Mouse (Mus musculus) embryonic facial prominence, embryonic 15.5 days (tissue): ENCODE measurements around the gene Uso1. TPM values are rescaled to one million over a fixed set of nuclear protein-coding genes. Genes with fewer than 3 reads are reported as not detected.
A peak's percentile ranks its signal among the peaks of the same experiment; 100 is the strongest.
"Not testable (repeated sequence)": the region's sequence is repeated elsewhere in the genome, so short reads cannot be mapped to it uniquely, and the experiment has no call there.

Source experiments
- ATAC-seq: fragments of 200-750 bp; cut with Nextera tagmentation; 2 replicates; pipeline ENCODE4 v1.8.0; 2017; ENCODE audit warnings: low read depth, moderate TSS enrichment; ENCODE audit not compliant: insufficient number of reproducible peaks, low FRiP score, low TSS enrichment
- H3K27ac ChIP-seq: fragments of 300-500 bp; sonication (generic); replicated peaks from 2 replicates; pipeline ENCODE4 v1.5.1; 2015; ENCODE audit warnings: mild to moderate bottlenecking, inconsistent platforms
- H3K27me3 ChIP-seq: fragments of 300-500 bp; sonication (generic); 2 replicates; pipeline ENCODE4 v1.6.1; 2015; ENCODE audit warnings: inconsistent platforms
- H3K36me3 ChIP-seq: fragments of 300-500 bp; sonication (generic); 2 replicates; pipeline ENCODE4 v1.6.1; 2015; ENCODE audit warnings: mild to moderate bottlenecking, inconsistent platforms
- H3K4me1 ChIP-seq: fragments of 300-500 bp; sonication (generic); 2 replicates; pipeline ENCODE4 v1.6.1; 2015; ENCODE audit warnings: inconsistent platforms
- H3K4me2 ChIP-seq: fragments of 300-500 bp; sonication (generic); replicated peaks from 2 replicates; pipeline ENCODE4 v1.6.1; 2015; ENCODE audit warnings: mild to moderate bottlenecking, inconsistent platforms
- H3K4me3 ChIP-seq: fragments of 300-500 bp; sonication (generic); replicated peaks from 2 replicates; pipeline ENCODE4 v1.5.1; 2015; ENCODE audit warnings: mild to moderate bottlenecking, inconsistent platforms
- H3K9ac ChIP-seq: fragments of 300-500 bp; sonication (generic); 2 replicates; pipeline ENCODE4 v1.6.1; 2015; ENCODE audit warnings: inconsistent platforms
- H3K9me3 ChIP-seq: fragments of 300-500 bp; sonication (generic); replicated peaks from 2 replicates; pipeline ENCODE4 v1.6.1; 2016; ENCODE audit warnings: inconsistent platforms
- WGBS: fragments of 180-500 bp; shearing (Covaris S2); methylation state at CpG from one replicate; pipeline ENCODE4 v1.1.7; 2015; 5-methylcytosine and 5-hydroxymethylcytosine counted together
- polyA plus RNA-seq: library from polyadenylated mRNA; unstranded; fragments of >200 nt; fragmentation: Nextera tagmentation; extraction: Ambion mirVana; gene quantifications from 2 replicates; pipeline ENCODE4 v1.2.1, GENCODE M21; 2015

The Uso1 gene
- polyA plus RNA-seq, 1 experiment from 2014 or later: 50.0 TPM

- H3K27ac ChIP-seq: peak overlapping the region; percentile 86
- no peak overlapping the region for H3K4me2 ChIP-seq
- H3K4me3 ChIP-seq: no peak overlapping the region
- H3K4me1 ChIP-seq: peaks cover 30% of the 10 kb centered on the region
- H3K9me3 ChIP-seq: no peaks in the 10 kb centered on the region
- no peak overlapping the region for H3K9ac ChIP-seq
- no peaks in the 10 kb centered on the region for H3K27me3 ChIP-seq
- peak; percentile 60 for ATAC-seq
- H3K36me3 ChIP-seq: no peaks in the 10 kb centered on the region
- WGBS: 9% methylated on average over 8 of the region's 8 CpGs
Observed at GRCm38 (mm10) chr5:92128570-92128969, 9.2 kb upstream of the Uso1 start.

GRCm38 (mm10) chr5:92129321-92129768 lies 8.4 kb upstream of the Uso1 start:
- Histone ChIP-seq H3K4me1 (peaks cover 30% of the 10 kb centered on the region), H3K27ac (peak overlapping the region; percentile 86; the same call in 1 of the 2 replicates), H3K27me3 (no peaks in the 10 kb centered on the region), H3K9me3 (no peaks in the 10 kb centered on the region), H3K36me3 (no peaks in the 10 kb centered on the region), H3K9ac (no peak overlapping the region), H3K4me2 (no peak overlapping the region), H3K4me3 (no peak overlapping the region)
- 0 out of 2 replicates have a peak, but pooled peaks have one; percentile 13 for ATAC-seq
- WGBS: 64% methylated on average over 1 of the region's 1 CpGs

- no peaks in the 10 kb centered on the region for H3K9me3 ChIP-seq
- no peak overlapping the region for H3K9ac ChIP-seq
- WGBS: 92% methylated on average over 6 of the region's 6 CpGs
- no peaks in the 10 kb centered on the region for H3K36me3 ChIP-seq
- H3K27ac ChIP-seq: no peak overlapping the region
- H3K4me3 ChIP-seq: no peak overlapping the region
- peaks cover 30% of the 10 kb centered on the region for H3K4me1 ChIP-seq
- H3K4me2 ChIP-seq: no peak overlapping the region
- H3K27me3 ChIP-seq: no peaks in the 10 kb centered on the region
- no peak for ATAC-seq
Observed at GRCm38 (mm10) chr5:92130040-92130682, 7.6 kb upstream of the Uso1 start.

GRCm38 (mm10) chr5:92132127-92132526 lies 5.6 kb upstream of the Uso1 start:
- no peaks in the 10 kb centered on the region for H3K27me3 ChIP-seq
- H3K4me1 ChIP-seq: peaks cover 35% of the 10 kb centered on the region
- H3K27ac ChIP-seq: no peak overlapping the region
- 95% methylated on average over 4 of the region's 4 CpGs for WGBS
- no peak for ATAC-seq
- no peaks in the 10 kb centered on the region for H3K36me3 ChIP-seq
- H3K9ac ChIP-seq: no peak overlapping the region
- H3K9me3 ChIP-seq: no peaks in the 10 kb centered on the region
- H3K4me3 ChIP-seq: no peak overlapping the region
- no peak overlapping the region for H3K4me2 ChIP-seq

GRCm38 (mm10) chr5:92133006-92133405 lies 4.7 kb upstream of the Uso1 start:
- not testable (repeated sequence) for H3K27me3 ChIP-seq, H3K4me2 ChIP-seq, H3K36me3 ChIP-seq, H3K9ac ChIP-seq, H3K9me3 ChIP-seq, ATAC-seq, H3K4me3 ChIP-seq, H3K27ac ChIP-seq
- H3K4me1 ChIP-seq: peaks cover 26% of the 10 kb centered on the region
- WGBS: 69% methylated on average over 4 of the region's 4 CpGs

GRCm38 (mm10) chr5:92134934-92135333 lies 2.8 kb upstream of the Uso1 start:
- H3K27ac ChIP-seq: no peak overlapping the region
- no peaks in the 10 kb centered on the region for H3K9me3 ChIP-seq
- no peaks in the 10 kb centered on the region for H3K36me3 ChIP-seq
- WGBS: 84% methylated on average over 3 of the region's 3 CpGs
- no peak for ATAC-seq
- H3K9ac ChIP-seq: no peak overlapping the region
- H3K4me1 ChIP-seq: peaks cover 20% of the 10 kb centered on the region
- H3K4me2 ChIP-seq: no peak overlapping the region
- no peak overlapping the region for H3K4me3 ChIP-seq
- H3K27me3 ChIP-seq: no peaks in the 10 kb centered on the region

- H3K27me3 ChIP-seq: no peaks in the 10 kb centered on the region
- peak overlapping the region; percentile 71 for H3K4me2 ChIP-seq
- H3K4me3 ChIP-seq: peak overlapping the region; percentile 90
- no peaks in the 10 kb centered on the region for H3K9me3 ChIP-seq
- 0 out of 2 replicates have a peak overlapping the region, but pooled peaks have one; percentile 37 for H3K9ac ChIP-seq
- no peak for ATAC-seq
- peaks cover 20% of the 10 kb centered on the region for H3K4me1 ChIP-seq
- 60% methylated on average over 9 of the region's 9 CpGs for WGBS
- no peak overlapping the region for H3K27ac ChIP-seq
- H3K36me3 ChIP-seq: no peaks in the 10 kb centered on the region
Observed at GRCm38 (mm10) chr5:92136536-92137238, 1.1 kb upstream of the Uso1 start.

GRCm38 (mm10) chr5:92138093-92138621 lies 419 bp downstream of the Uso1 start:
- ATAC-seq: peak; percentile 71
- WGBS: under 1% methylated on average over 41 of the region's 43 CpGs

GRCm38 (mm10) chr5:92139191-92139590 lies 1.5 kb downstream of the Uso1 start:
- 25% methylated on average over 1 of the region's 1 CpGs for WGBS

More at GRCm38 (mm10) chr5:92138093-92138621, 419 bp downstream of the Uso1 start:
- H3K4me1 ChIP-seq: peaks cover 20% of the 10 kb centered on the region
- H3K4me3 ChIP-seq: peak overlapping the region; percentile 90
- H3K36me3 ChIP-seq: no peaks in the 10 kb centered on the region
- H3K27me3 ChIP-seq: no peaks in the 10 kb centered on the region
- H3K9me3 ChIP-seq: no peaks in the 10 kb centered on the region
- peak overlapping the region; percentile 71 for H3K4me2 ChIP-seq
- peak overlapping the region; percentile 95 for H3K9ac ChIP-seq
- peak overlapping the region; percentile 85 for H3K27ac ChIP-seq

GRCm38 (mm10) chr5:92141696-92142095 lies 4.0 kb downstream of the Uso1 start:
- 51% methylated on average over 5 of the region's 5 CpGs for WGBS
- H3K27me3 ChIP-seq: no peaks in the 10 kb centered on the region
- no peak overlapping the region for H3K27ac ChIP-seq
- no peak overlapping the region for H3K4me3 ChIP-seq
- H3K4me2 ChIP-seq: no peak overlapping the region
- no peak for ATAC-seq
- no peaks in the 10 kb centered on the region for H3K36me3 ChIP-seq
- no peaks in the 10 kb centered on the region for H3K9me3 ChIP-seq
- H3K9ac ChIP-seq: no peak overlapping the region
- peaks cover 14% of the 10 kb centered on the region for H3K4me1 ChIP-seq

More at GRCm38 (mm10) chr5:92139191-92139590, 1.5 kb downstream of the Uso1 start:
- H3K4me3 ChIP-seq: peak overlapping the region; percentile 90
- H3K4me2 ChIP-seq: peak overlapping the region; percentile 71
- H3K9me3 ChIP-seq: no peaks in the 10 kb centered on the region
- no peak for ATAC-seq
- peak overlapping the region; percentile 21; the same call in 1 of the 2 replicates for H3K9ac ChIP-seq
- no peak overlapping the region for H3K27ac ChIP-seq
- no peaks in the 10 kb centered on the region for H3K27me3 ChIP-seq
- peaks cover 20% of the 10 kb centered on the region for H3K4me1 ChIP-seq
- H3K36me3 ChIP-seq: no peaks in the 10 kb centered on the region

- H3K27me3 ChIP-seq: no peaks in the 10 kb centered on the region
- no peak overlapping the region for H3K4me2 ChIP-seq
- 86% methylated on average over 3 of the region's 3 CpGs for whole genome bisulfite sequencing
- no peak overlapping the region for H3K27ac ChIP-seq
- H3K36me3 ChIP-seq: no peaks in the 10 kb centered on the region
- no peak for ATAC-seq
- no peak overlapping the region for H3K4me3 ChIP-seq
- no peak overlapping the region for H3K9ac ChIP-seq
- H3K9me3 ChIP-seq: no peaks in the 10 kb centered on the region
- peaks cover 11% of the 10 kb centered on the region for H3K4me1 ChIP-seq
Observed at GRCm38 (mm10) chr5:92142481-92142880, 4.7 kb downstream of the Uso1 start.
